Mouse (Mus musculus) urinary bladder, postnatal 10 days (tissue): ENCODE measurements at regions not wholly inside any gene's neighbourhood (a gene's known extent, or its start where the extent isn't known, plus 50 kb on each side); places are given as distances from the start of the nearest gene placed in this dataset.

Experiments
- DNase-seq: peaks from one replicate; pipeline ENCODE4 v3.0.0; 2022; ENCODE audit warnings: low spot score

DNA sequence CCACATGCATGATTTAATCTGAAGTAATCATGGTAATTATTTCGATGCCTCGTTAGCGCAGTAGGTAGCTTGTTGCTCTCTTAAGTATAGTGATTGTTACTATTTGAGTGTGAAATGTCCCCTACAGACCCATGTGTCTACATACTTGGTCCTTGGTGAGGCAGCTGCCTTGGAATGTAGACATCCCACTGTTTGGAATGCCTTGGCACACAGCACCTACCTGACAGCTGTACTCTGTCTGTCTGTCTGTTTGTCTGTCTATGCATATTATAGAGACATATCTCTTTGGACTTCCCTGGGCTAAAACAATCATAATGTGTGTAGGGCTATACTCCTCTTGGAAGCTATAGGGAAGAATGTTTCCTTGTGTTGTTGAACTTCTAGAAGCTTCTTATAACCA is 83.7 kb upstream of the Runx3 start:
- no peak for DNase-seq

DNA sequence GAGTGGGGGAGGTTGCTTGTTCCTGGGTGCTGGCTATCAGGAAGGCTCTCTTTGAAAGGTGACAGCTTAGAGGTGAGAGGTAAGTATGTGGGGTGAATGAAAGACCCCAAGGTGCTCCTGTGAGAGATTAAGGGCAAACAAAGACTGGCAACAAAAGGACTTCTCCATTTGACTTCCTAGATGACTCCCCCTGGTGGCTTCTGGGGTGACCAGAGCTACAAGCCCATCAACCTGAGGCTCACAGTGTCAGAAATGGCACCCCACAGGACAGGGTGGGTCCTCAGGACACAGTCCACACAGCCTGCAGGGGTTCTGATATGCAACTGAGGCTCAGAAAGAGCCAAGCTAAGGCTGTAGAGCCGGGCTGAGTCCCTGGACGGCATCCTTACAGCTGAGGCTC is 81.2 kb upstream of the Runx3 start:
- no peak for DNase-seq

DNA sequence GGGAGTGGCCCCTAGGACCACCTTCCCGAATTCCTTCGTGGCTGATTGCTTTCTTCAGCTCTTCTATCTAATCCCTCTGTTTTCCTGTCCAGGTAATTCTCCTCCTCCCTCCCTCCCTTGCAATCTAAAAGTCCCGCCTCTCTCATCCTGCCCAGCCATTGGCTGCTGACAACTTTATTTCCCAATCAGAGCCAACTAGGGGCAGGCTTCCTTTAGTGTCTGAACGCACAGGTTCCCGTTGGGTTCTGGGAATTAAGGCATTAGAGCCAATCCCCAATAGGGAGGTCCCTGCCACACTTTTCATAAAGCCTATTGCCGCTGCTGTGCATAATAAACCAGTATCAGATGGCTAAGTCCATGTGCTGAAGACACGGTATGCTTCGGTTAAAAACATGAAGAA is 78.5 kb upstream of the Runx3 start:
- no peak for DNase-seq

GRCm38 (mm10) chr4:135042501-135042900 is 78.0 kb upstream of the Runx3 start:
- no peak for DNase-seq

DNA sequence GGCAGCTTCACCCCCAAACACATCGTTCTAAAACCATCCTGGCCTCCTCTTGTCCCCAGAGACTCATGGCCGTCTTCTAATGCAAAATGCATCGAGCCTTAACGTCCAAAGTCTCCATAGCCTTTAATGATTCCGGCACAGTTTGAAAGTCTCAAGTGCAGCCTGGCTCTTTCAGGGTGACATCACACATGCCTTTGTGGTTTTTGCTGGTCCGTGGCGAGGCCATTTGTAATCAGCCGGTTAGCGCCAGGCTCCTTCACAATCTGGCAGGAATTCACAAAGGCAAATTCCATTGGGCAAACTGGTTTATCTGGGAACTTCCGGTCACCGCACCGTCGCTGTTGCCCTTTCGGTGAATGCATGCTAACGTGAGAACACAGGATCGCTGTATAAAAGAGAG is 75.4 kb upstream of the Runx3 start:
- no peak for DNase-seq

- no peak for DNase-seq
Measured at GRCm38 (mm10) chr4:135046619-135047018, 73.8 kb upstream of the Runx3 start.

GRCm38 (mm10) chr4:135047251-135047650 is 73.2 kb upstream of the Runx3 start:
- DNase-seq: no peak

- DNase-seq: no peak
Measured at GRCm38 (mm10) chr4:135047771-135048170, 72.7 kb upstream of the Runx3 start.

DNA sequence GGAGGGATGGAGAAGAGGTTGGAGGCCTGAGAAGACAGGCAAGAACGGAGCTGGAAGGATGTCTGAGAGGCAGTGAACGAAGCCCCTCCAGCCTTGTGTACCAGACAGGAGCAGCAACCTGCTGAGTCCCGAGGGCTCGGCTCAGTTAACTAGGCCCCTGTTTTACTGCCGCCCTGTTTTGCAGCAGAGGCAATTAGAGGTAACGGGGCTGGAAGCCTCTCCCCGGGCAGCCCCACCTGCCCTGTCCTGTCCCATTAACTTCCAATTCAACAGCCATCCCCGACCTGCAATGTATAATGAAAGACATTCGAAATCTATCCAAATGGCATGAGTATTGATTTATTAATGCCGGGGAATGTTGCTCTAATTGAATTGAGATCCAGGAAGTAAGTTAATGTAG is 70.5 kb upstream of the Runx3 start:
- DNase-seq: no peak

- DNase-seq: no peak
Measured at GRCm38 (mm10) chr4:135051466-135051865, 69.0 kb upstream of the Runx3 start.

GRCm38 (mm10) chr4:135053585-135053984 is 66.9 kb upstream of the Runx3 start:
- DNase-seq: no peak

DNA sequence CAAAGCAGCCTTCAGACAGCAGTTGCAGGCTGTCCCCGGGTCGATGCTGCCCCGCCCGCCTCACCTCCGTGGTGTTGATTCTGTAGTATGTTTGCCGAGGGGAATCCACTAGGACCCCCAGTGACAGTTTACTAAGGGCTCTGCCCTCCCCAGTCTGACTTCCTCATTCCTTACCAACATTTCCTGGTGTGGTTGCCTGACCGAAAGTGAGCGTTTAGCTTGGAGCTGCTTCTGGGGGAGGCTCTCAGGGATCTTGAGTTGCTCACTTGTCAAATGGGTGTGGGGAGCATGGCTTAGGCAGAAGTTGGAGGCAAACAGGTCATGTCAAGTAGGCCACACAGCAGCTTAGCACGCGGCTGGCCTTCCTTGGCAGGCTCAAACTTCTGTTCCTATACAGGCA is 66.1 kb upstream of the Runx3 start:
- no peak for DNase-seq

DNA sequence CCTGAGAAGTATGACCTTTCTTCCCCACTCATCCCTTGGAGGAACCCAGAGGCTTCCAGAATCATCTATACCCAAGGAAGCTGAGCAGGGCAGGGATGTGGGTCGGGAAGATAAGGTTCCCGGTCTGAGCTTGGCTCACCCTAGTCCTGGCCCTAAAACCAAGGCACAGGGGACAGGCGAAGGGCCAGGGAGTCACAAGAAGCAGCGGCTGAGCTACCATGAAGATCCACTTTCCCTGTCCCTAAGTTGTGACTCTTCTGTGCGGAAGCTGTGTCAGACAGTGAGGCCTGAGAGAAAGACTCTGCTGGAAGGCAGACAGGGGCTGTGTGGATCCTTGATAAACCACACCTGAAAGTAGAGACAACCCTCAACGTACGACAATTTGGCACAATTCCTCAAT is 64.1 kb upstream of the Runx3 start:
- no peak for DNase-seq

GRCm38 (mm10) chr4:135057286-135057685 is 63.2 kb upstream of the Runx3 start:
- DNase-seq: no peak

DNA sequence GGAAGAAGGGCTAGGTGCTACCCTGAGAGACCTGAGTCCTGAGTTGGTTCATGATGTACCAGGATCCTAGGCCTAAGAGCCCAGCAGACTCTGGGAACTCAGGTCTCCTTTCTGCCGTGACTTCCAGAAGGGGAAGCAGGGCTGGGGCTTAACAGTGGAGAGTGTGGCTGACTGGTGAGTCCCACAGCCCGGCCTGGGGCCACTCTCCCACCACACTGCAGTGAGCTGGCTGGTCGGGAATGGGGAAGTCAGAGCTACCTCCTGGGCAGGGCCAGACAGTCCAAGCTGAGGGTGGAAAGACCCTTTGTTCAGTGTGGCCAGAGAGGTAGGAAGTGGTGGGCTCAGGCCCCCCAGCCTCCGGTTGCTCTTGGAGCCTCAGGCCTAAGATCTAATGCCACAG is 61.6 kb upstream of the Runx3 start:
- DNase-seq: no peak

DNA sequence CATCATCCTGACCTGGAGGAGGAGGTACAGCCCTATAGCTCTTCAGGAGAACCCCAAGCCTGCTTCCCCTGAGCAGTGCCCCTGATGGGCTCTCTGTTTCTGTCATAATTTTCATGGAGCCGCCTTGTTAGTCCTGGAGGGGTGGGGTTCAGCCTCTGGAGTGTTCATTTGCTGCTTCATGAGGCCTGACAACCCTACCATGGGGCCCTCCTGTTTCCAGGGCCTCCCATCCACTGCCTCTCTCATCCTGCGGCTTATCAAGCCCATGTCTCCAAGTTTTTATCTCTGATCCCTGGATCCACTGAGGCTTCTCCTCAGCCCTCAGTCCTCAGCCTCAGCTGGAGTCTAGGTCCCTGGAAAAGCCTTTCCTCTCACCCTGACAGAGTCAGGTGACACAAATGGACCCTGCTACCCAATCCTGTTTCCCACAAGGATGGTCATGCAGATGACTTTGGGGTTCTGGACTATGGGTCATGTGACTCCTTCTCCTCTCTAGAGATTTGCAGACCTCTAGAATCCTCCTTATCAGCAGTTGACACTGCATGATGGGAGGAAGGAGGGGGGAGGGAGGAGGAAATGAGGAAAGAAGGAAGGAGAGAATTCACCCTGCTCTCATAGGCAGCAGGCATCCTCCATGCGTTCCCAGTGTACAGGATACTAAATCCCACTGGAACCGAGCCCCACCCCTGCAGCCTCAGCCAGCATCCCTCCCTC is 59.3 kb upstream of the Runx3 start:
- DNase-seq: no peak

GRCm38 (mm10) chr4:135066766-135067479 is 53.5 kb upstream of the Runx3 start:
- DNase-seq: peak; percentile 45

DNA sequence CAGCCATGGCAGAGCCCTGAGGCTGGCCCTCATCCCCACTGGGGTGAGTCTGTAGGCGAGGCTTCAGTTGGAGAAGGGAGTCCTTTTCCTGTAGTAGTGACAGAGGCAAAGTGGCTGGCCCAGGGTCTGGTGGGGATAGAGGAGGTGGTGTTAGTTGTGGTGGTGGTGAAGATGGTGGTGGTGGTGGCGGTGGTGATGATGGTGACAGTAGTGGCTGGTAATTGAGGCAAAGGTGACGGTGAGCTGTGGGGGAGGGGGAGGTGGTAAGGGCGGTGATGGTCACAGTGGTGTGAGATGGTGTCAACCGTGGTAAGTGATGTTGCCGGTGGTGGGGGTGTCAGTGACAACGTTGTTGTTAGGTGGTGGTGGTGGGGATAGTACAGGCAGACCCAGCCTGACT is 52.6 kb upstream of the Runx3 start:
- no peak for DNase-seq

DNA sequence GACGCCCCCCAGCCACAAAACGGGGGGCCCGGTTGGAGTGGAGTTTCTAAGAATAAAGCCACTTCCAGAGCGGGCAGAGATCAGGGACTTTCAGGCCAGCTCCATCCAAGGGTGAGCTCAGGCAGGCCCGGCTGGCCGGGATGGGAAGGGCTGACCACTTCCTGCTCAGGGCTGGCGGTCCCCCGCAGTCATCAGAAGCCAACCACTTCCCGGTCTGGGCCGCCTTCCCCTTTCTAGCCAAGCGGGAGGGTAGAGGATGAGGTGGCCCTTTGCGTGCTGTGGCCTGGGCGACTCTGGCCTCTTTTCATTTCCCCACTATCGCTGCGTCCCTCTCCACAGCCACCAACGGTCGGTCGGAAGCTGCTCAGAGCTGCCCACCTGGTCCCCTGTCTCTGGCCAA is 50.6 kb upstream of the Runx3 start:
- DNase-seq: no peak
